Mouse (Mus musculus) thymus, adult 18-20 months (tissue): Measurements from ENCODE around the gene Slamf7.
"Not testable (repeated sequence)": the region's sequence is repeated elsewhere in the genome, so short reads cannot be mapped to it uniquely, and the experiment has no call there.

Source experiments
- DNase-seq, 2 experiments: peaks; one replicate each; pipeline ENCODE4 v3.0.0; 2022; ENCODE audit warnings: mixed read lengths in 2 of 2

Gene Slamf7

GRCm38 (mm10) chr1:171652734-171653133 lies at the start of gene Slamf7:
TSS of gene Slamf7 (minus strand) at chr1:171653035.
- no peak for DNase-seq

GRCm38 (mm10) chr1:171698983-171699382 lies 46.1 kb upstream of the Slamf7 start:
- peak; percentile 60 to 73 for DNase-seq

- no peak for DNase-seq
These were observed 41.1 kb upstream of the Slamf7 start for GRCm38 (mm10) chr1:171693918-171694317.

GRCm38 (mm10) chr1:171687320-171687719 lies 34.5 kb upstream of the Slamf7 start:
- DNase-seq: no peak

- DNase-seq: no peak
These were observed 32.1 kb upstream of the Slamf7 start for GRCm38 (mm10) chr1:171684923-171685322.

GRCm38 (mm10) chr1:171681531-171682299 lies 28.9 kb upstream of the Slamf7 start, which contains the start of gene Cd48:
TSS of gene Cd48 (plus strand) at chr1:171682009.
- DNase-seq: peak in 1 of 2 experiments; percentile 24

- DNase-seq: peak; percentile 29 to 54
These were observed 28.2 kb upstream of the Slamf7 start for GRCm38 (mm10) chr1:171681009-171681408.

- DNase-seq: no peak
These were observed 24.9 kb upstream of the Slamf7 start for GRCm38 (mm10) chr1:171677721-171678120.

GRCm38 (mm10) chr1:171674467-171674866 lies 21.6 kb upstream of the Slamf7 start:
- no peak for DNase-seq

- no peak for DNase-seq
These were observed 20.1 kb upstream of the Slamf7 start for GRCm38 (mm10) chr1:171672854-171673475.

GRCm38 (mm10) chr1:171672451-171672850 lies 19.6 kb upstream of the Slamf7 start:
- not testable (repeated sequence) for DNase-seq

- no peak for DNase-seq
These were observed 14.3 kb upstream of the Slamf7 start for GRCm38 (mm10) chr1:171667160-171667559.

- no peak for DNase-seq
These were observed 13.5 kb upstream of the Slamf7 start for GRCm38 (mm10) chr1:171666350-171666749.

- no peak for DNase-seq
These were observed 10.9 kb upstream of the Slamf7 start for GRCm38 (mm10) chr1:171663757-171664156.

GRCm38 (mm10) chr1:171661482-171661881 lies 8.6 kb upstream of the Slamf7 start:
- no peak for DNase-seq

GRCm38 (mm10) chr1:171660423-171660822 lies 7.6 kb upstream of the Slamf7 start:
- no peak for DNase-seq

GRCm38 (mm10) chr1:171658561-171658991 lies 5.7 kb upstream of the Slamf7 start:
- no peak for DNase-seq

- DNase-seq: no peak
These were observed 4.0 kb downstream of the Slamf7 start for GRCm38 (mm10) chr1:171648840-171649239.

GRCm38 (mm10) chr1:171647716-171648115 lies 5.1 kb downstream of the Slamf7 start:
- no peak for DNase-seq

GRCm38 (mm10) chr1:171646429-171646940 lies 6.3 kb downstream of the Slamf7 start:
- DNase-seq: no peak

- peak in 1 of 2 experiments; percentile 33 for DNase-seq
These were observed 9.2 kb downstream of the Slamf7 start for GRCm38 (mm10) chr1:171643612-171644011.

GRCm38 (mm10) chr1:171640796-171641195 lies 12.0 kb downstream of the Slamf7 start:
- no peak for DNase-seq

GRCm38 (mm10) chr1:171638686-171639085 lies 14.1 kb downstream of the Slamf7 start:
- DNase-seq: no peak

- DNase-seq: no peak
These were observed 15.7 kb downstream of the Slamf7 start for GRCm38 (mm10) chr1:171637101-171637500.
